Mouse (Mus musculus) Patski (cell line): ENCODE measurements around the gene Myl6. TPM values are rescaled to one million over a fixed set of nuclear protein-coding genes. Genes with fewer than 3 reads are reported as not detected.
A peak's percentile ranks its signal among the peaks of the same experiment; 100 is the strongest.
"Not testable (repeated sequence)": the region's sequence is repeated elsewhere in the genome, so short reads cannot be mapped to it uniquely, and the experiment has no call there.

Experiments used
- ATAC-seq: fragments of 100-300 bp; one replicate; pipeline ENCODE4 v1.8.0; 2021
- CTCF ChIA-PET: fragments of 350-600 bp; sonication (Branson Sonifier 250); formaldehyde crosslinking; loops from one replicate; lab custom pipeline; 2022; ENCODE audit warnings: inconsistent platforms; lab: Charles Lee
- POLR2A ChIA-PET: fragments of 350-600 bp; sonication (Branson Sonifier 250); formaldehyde crosslinking; loops from one replicate; lab custom pipeline; 2022; ENCODE audit warnings: antibody characterized with exemption, inconsistent platforms; lab: Charles Lee
- DNase-seq: peaks from one replicate; pipeline ENCODE4 v3.0.0-alpha.2; 2011; ENCODE audit warnings: low read depth, low spot score
- H3K27me3 ChIP-seq: fragments of 371-371 bp; one replicate; pipeline ENCODE4 v1.5.1; 2021
- CTCF ChIP-seq: fragments of 100-300 bp; IDR thresholded peaks from one replicate; pipeline ENCODE4 v1.5.1; 2021
- in situ Hi-C: fragments of 300-500 bp; cut with MboI; formaldehyde crosslinking; loops from 3 replicates; pipeline ENCODE4 v1.11.1; 2018; ENCODE audit warnings: low pct_unique_long_range_greater_than_20kb, mixed read lengths
- polyA plus RNA-seq: library from polyadenylated mRNA; unstranded; gene quantifications from one replicate; pipeline ENCODE4 v1.2.3, GENCODE M21; 2021

Gene Myl6
- polyA plus RNA-seq, 1 experiment from 2014 or later, result 1,994 TPM

DNA sequence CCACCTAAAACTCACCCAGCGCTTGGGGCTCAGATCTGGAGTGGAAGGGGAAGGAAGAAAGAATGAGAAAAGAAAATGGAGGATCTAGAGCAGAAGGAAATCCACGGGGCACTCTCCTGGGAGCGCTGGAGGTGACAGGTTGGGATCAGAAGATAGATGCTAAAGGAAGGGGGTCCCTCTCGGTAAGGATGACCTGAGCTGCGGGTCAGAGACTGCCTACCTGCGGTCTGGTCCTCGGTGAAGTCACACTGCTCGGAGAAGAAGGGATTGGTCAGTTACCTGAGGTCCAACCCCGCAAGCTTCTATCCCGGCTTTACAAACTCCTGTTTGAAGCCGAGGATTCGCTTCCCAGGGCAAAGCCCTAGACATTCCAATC lies 638 bp downstream of the Myl6 start:
- DNase-seq (no peak), ATAC-seq (no peak)
- CTCF ChIA-PET, result interaction anchor here (0.7 to 2.2 kb wide), 4 partner anchors 9 to 82 kb away, joined by 3 to 7 read pairs (median 4); partner anchors contain the start of genes Nabp2, Rnf41 and Zc3h10
- TF ChIP-seq CTCF, result no peak
- in situ Hi-C loops, result no loop called here
- no peaks in the 10 kb centered on the region for H3K27me3 ChIP-seq
- POLR2A ChIA-PET, result interaction anchor here (0.6 to 2.6 kb wide), 4 partner anchors 9 to 172 kb away, joined by 3 to 11 read pairs (median 4); partner anchors contain the start of gene Esyt1

DNA sequence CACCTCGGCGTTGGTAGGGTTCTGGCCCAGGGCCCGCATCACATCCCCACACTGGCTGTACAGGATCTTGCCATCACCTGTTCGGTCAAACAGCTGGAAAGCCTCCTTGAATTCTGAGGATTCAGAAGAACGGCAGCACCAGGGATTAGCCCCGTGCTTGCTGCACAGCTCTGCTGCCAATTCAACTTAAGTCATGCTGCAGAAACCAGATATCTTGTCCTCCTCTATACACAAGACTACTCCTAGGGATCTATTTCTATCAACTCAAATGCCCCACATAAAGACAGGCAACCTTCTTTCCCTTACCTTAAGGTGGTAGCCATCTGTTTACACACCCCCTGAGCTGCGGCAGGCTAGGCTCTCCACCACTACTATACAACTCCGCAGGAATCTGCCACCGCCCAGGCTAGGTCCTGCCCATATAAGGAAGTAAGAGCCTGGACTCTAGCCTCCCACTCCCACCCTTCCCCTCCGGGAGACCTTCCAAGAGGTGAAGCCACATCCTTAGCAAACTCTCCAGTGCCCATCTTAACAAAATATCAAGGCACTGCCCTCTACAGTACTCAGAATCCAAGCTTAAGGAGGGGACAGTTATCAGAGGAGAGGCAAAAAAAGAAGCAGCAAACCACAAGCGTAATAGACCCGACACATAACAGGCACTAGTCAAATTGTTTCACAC lies 1.2 kb downstream of the Myl6 start:
- H3K27me3 ChIP-seq, result no peaks in the 10 kb centered on the region
- POLR2A ChIA-PET, result interaction anchor here (0.6 to 2.6 kb wide), 4 partner anchors 9 to 172 kb away, joined by 3 to 11 read pairs (median 4); partner anchors contain the start of gene Esyt1
- DNase-seq, result no peak
- in situ Hi-C loops, result no loop called here
- ATAC-seq, result peak; percentile 17
- CTCF ChIA-PET, result interaction anchor here (1.1 to 2.2 kb wide), 3 partner anchors 9 to 55 kb away, joined by 3 to 7 read pairs (median 6); partner anchors contain the start of gene Zc3h10
- no peak for TF ChIP-seq CTCF

DNA sequence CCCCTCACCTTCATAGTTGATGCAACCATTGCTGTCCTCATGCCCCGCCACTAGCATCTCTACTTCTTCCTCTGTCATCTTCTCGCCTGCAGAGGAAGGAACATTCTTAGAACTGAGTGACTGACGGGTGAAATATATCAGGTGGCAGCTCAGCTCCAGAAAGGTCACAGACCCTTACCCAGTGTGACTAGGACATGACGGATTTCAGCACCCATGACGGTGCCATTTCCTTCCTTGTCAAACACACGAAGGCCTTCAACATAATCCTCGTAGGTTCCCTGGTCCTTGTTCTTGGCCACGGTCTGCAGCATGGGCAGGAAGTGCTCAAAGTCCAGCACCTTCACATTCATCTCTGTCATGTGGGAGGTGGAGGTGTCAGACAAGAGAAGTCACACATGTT lies 1.9 kb downstream of the Myl6 start:
- in situ Hi-C loops, ATAC-seq, DNase-seq, H3K27me3 ChIP-seq: not testable (repeated sequence)
- ChIA-PET POLR2A (interaction anchor here (2.6 kb wide), 1 partner anchor 33 kb away, joined by 11 read pairs; the partner anchor contains the start of gene Esyt1), CTCF (interaction anchor here (2.2 kb wide), 1 partner anchor 10 kb away, joined by 6 read pairs; no protein-coding TSS in a partner anchor)

DNA sequence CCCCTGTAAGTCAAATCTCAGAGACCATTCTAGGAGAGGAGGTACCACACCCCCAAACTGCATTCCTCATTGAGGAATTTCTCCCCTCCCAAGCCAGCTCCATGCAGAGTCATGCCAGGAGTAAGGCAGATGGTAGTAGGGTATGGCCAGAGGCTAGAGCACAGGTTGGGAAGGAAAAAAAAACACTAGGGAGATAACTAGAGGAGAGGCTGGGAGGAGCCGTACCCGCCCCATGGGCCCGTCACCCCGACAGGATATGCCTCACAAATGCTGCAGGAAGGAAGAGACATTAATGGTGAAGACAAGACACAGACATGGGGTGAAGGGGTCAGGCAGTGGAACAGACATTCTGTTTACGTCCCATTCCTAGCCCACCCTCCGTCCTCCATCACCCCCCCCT lies 2.5 kb downstream of the Myl6 start:
- in situ Hi-C loops, result no loop called here
- ATAC-seq, result no peak
- no peak for TF ChIP-seq CTCF
- no peak for DNase-seq
- no peaks in the 10 kb centered on the region for H3K27me3 ChIP-seq
- CTCF ChIA-PET, result no interaction called here
- POLR2A ChIA-PET, result interaction anchor here (1.0 to 2.6 kb wide), 4 partner anchors 8 to 34 kb away, joined by 3 to 11 read pairs (median 6); partner anchors contain the start of gene Esyt1

DNA sequence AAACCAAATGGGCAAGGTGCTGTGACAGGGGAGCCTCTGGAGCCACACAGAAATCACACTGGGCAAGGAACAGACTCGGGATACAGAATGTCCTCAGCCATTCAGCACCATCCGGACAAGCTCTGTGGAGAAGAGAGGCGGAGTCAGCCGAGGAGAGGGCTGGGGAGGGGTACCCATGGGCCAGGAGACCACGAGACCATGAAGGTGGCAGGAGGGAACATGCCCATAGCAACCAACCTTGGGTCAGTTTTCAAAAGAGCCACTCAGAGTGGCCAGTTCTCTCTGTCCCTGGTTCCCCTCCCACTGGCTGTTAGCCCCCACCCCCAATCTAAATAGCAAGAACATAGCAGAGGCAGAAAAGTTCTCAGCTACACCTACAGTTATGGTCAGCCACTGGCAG lies 3.0 kb downstream of the Myl6 start:
- TF ChIP-seq CTCF, result no peak
- ChIA-PET CTCF (no interaction called here), POLR2A (interaction anchor here (1.0 to 1.7 kb wide), 5 partner anchors 9 to 35 kb away, joined by 3 to 7 read pairs (median 6); partner anchors contain the start of gene Esyt1)
- DNase-seq, result no peak
- no peaks in the 10 kb centered on the region for H3K27me3 ChIP-seq
- ATAC-seq, result no peak
- in situ Hi-C loops, result no loop called here

DNA sequence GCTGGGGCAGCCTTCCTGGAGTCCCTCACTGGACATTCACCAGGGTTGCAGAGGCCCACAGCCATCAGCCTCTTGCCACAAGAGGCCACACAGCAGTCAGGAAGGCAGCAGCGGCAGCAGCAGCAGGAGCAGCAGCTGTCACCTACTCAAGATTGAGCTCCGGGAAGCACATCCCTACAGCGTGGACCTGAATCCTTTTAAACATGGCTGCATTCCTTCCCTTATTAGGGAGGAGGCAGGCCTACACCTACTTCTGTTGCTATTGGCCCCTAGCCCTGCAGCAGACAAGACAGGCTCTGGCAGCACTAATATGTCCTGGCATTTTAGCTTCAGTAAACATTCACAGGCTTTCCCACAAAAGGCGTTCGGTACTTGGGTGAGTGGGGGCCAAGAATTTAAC lies 3.7 kb downstream of the Myl6 start:
- DNase-seq (no peak), ATAC-seq (peak; percentile 27)
- TF ChIP-seq CTCF, result no peak
- ChIA-PET CTCF (interaction anchor here (0.9 to 1.1 kb wide), 2 partner anchors 55 to 80 kb away, joined by 3 read pairs; no protein-coding TSS in a partner anchor), POLR2A (interaction anchor here (0.9 to 1.7 kb wide), 6 partner anchors 9 to 143 kb away, joined by 3 to 7 read pairs (median 5); no protein-coding TSS in a partner anchor)
- in situ Hi-C loops, result no loop called here
- H3K27me3 ChIP-seq, result no peaks in the 10 kb centered on the region

DNA sequence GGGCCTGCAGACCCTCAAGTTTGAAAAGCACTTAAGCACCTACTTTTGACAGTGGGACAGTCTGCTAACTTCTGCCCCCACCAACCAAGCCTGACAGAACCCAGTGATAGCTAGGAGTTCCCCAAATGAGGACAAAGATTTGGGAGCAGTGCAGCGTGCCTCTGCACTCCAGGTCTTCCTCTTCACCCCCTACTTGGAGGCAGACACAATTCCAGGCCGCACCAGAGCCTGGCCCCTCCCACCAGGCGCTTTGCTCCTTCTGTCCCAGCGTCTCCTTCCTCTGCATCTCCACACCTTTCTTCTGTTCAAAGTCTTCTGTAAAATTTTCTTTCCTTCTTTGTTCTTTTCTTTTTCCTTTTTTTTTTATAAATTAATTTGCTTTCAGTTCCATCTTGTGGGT lies 4.2 kb downstream of the Myl6 start:
- no peak for ATAC-seq
- DNase-seq, result no peak
- CTCF ChIA-PET, result interaction anchor here (0.9 to 1.5 kb wide), 3 partner anchors 20 to 79 kb away, joined by 3 read pairs; no protein-coding TSS in a partner anchor
- in situ Hi-C loops, result no loop called here
- POLR2A ChIA-PET, result interaction anchor here (0.9 to 1.7 kb wide), 5 partner anchors 10 to 143 kb away, joined by 3 to 7 read pairs (median 4); no protein-coding TSS in a partner anchor
- H3K27me3 ChIP-seq, result no peaks in the 10 kb centered on the region
- TF ChIP-seq CTCF, result no peak

DNA sequence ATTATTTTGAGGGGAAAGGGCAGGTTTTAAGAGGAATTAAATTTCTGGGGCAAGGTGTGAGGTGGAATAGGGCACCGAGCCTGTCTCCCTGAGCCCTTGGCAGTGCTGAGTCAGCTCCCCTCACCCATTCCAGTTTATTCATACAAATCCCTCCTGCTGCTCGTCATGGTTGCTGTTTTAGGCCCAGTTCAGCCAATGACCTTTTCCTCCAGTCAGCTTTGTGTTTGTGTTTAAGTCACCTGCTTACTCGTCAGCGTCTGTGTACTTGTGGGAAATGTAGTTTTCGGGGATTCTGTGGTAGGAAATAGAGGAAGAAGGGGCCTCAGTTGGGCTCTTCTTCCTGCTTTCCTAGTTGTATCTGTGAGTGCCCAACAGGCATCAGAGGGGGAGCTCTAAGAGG lies 4.6 kb downstream of the Myl6 start:
- H3K27me3 ChIP-seq, result no peaks in the 10 kb centered on the region
- ChIA-PET POLR2A (interaction anchor here (1.0 to 1.5 kb wide), 4 partner anchors 13 to 46 kb away, joined by 4 to 6 read pairs (median 4); partner anchors contain the start of gene Esyt1), CTCF (interaction anchor here (0.9 to 1.5 kb wide), 3 partner anchors 20 to 79 kb away, joined by 3 read pairs; no protein-coding TSS in a partner anchor)
- ATAC-seq (peak; percentile 18), DNase-seq (peak; percentile 44)
- no peak for TF ChIP-seq CTCF
- in situ Hi-C loops, result no loop called here

DNA sequence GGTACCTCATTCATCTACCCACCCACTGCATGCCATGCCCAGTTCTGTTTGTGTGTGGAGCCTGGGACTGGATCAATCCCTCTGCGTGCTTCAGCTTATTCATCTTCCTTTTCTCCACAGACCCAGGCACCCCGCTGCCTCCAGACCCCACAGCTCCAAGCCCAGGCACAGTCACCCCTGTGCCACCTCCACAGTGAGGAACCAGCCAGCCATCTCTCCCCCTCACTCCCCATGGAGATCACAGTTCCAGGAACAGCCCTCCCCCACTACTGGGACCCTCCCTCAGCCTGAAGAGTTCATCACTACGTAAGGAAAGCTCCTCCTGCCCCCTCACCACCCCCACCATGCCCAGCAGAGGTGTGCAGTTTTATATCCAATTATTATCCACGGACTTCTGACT lies 5.2 kb downstream of the Myl6 start:
- in situ Hi-C loops, result no loop called here
- CTCF ChIA-PET, result interaction anchor here (1.2 to 1.5 kb wide), 2 partner anchors 19 to 21 kb away, joined by 3 read pairs; no protein-coding TSS in a partner anchor
- POLR2A ChIA-PET, result interaction anchor here (1.0 to 1.5 kb wide), 2 partner anchors 29 to 37 kb away, joined by 4 read pairs; partner anchors contain the start of gene Esyt1
- H3K27me3 ChIP-seq, result no peaks in the 10 kb centered on the region
- TF ChIP-seq CTCF, result no peak
- ATAC-seq (no peak), DNase-seq (no peak)

DNA sequence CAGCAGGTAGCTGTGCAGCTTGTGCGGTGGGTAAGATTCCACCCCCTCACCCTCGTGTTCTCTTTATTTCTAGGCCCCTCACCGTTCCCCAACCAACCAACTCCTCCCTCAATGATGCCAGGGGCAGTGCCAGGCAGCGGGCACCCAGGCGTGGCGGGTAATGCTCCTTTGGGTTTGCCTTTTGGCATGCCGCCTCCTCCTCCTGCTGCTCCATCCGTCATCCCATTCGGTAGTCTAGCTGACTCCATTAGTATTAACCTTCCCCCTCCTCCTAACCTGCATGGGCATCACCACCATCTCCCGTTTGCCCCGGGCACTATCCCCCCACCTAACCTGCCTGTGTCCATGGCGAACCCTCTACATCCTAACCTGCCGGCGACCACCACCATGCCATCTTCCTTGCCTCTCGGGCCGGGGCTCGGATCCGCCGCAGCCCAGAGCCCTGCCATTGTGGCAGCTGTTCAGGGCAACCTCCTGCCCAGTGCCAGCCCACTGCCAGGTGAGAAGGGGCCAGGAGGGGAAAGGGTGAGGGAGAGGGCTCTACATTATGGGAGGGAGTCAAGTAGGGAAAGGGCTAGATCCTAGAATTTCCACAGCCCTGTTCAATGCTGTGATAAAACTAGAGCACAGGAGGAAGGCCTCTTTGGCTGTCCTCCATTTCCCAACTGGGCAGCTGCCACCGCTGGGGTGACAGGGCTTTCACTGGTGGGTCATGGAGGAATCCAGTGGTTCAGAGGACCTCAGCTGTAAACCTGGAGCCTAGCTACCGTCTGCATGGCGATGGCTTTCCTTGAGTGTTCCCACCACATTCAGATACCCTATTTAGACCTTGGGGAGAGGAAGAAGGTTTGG lies 5.9 kb downstream of the Myl6 start:
- no peak for TF ChIP-seq CTCF
- DNase-seq (no peak), ATAC-seq (no peak)
- H3K27me3 ChIP-seq, result no peaks in the 10 kb centered on the region
- ChIA-PET CTCF (interaction anchor here (1.1 to 1.5 kb wide), 4 partner anchors 11 to 22 kb away, joined by 3 to 6 read pairs (median 3); no protein-coding TSS in a partner anchor), POLR2A (interaction anchor here (0.8 to 1.9 kb wide), 4 partner anchors 12 to 111 kb away, joined by 3 to 8 read pairs (median 4); partner anchors contain the start of genes Ankrd52 and Esyt1)
- in situ Hi-C loops, result no loop called here
